Mouse (Mus musculus) liver (tissue): ENCODE data around the gene Cd300lf.

Experiments used
- DNase-seq: peaks from one replicate; pipeline ENCODE4 v3.0.0-alpha.2; 2020; ENCODE audit warnings: mixed read lengths

Gene Cd300lf

DNA sequence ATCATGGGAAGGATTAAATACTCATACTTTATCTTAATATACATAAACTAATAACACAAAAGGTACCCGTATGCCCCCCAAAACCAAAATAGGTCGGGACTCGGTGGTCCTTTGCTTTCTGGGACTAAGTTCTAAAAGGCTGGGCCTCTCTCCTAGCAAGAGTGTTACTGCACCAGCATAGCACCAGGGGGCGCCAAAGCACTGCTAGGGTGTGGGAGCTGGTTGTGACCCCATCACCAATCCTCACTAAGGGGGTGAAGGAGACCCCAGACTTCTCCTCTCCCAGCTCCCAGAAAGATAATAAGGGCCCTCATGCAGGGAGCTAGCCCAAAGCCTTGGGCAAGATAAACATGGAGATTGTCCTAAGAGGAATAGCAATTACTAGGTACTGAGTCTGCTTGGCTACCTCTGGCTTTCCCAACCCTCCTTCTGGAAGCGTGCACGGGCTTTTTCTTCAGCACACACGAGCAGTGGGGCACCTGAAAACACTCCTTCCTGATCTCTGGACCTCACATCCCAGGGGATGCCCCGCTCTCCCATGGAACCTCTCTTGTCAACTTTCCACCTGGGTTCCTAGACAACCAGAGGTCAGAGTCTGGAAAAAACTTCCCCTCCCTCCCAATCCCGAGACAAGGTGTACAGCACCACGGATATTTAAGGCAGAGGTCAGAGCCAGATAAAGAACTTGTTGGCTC lies 27.2 kb upstream of the Cd300lf start:
- peak; percentile 87 for DNase-seq

DNA sequence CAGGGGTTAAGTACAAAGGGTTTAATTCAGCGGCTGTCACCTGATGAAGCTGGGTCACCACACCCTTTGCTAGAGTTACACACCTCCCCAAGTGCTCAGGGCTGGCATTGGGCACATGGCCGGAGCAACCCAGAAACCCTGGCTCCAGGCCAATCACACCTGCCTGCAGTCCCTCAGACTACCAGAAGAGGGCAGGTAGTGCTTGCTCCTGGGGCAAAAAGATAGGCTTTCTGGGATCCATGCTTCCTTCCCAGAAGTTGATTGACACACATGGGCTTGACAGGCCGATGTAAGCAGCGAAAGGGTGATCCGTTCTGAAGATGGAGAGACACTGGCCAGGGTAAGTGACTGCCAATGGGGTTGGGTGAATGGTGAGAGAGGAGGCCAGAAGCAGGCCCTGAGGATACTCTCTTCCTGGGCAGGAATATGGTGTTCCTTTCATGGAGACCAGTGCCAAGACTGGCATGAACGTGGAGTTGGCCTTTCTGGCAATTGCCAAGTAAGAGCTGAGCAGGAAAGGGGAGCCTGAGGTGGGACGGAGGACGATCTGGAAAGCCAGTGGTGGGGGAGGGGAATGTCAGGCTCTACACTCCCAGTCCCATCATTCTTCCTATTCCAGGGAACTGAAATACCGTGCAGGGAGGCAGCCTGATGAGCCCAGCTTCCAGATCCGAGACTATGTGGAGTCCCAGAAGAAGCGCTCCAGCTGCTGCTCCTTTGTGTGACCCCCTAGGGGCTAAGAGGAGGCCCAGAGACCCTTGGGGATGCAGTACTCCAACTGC lies 26.4 kb upstream of the Cd300lf start:
- peak; percentile 65 for DNase-seq

DNA sequence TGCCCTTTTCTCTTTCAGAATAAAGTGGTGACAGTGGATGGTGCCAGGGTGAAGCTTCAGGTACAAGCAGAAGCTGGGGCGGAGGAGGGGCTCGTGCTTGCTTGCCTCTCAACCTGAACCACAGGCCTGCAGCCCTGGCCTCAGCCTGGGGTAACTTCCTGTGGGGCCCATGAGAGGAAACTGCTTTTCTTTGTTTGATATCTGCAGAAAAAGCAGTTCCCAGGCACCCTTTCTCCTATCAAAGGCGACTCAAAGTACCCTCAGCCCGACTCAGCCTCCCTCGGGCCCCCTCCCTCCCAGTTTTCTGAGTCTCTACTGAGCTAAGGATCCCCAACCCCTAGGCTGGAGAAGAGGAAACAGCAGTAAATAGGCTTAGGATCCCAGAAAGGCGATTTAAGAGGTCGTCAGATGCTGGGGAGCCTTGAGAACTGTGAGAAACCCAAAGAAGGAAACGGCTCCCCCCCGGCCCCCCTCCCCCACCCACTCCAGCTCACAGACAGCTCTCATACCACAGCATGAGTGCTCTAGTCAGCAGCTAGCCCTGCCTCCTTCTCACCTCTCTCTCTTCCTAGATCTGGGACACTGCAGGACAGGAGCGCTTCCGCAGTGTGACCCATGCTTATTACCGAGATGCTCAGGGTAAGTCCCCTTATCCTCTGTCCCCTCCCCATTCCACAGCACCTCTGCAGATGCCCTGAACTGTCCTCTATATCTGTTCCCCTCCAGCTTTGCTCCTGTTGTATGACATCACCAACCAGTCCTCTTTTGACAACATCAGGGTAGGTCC lies 24.3 kb upstream of the Cd300lf start:
- DNase-seq = peak; percentile 52

- no peak for DNase-seq
Observed at GRCm38 (mm10) chr11:115155053-115155634, 21.4 kb upstream of the Cd300lf start.

DNA sequence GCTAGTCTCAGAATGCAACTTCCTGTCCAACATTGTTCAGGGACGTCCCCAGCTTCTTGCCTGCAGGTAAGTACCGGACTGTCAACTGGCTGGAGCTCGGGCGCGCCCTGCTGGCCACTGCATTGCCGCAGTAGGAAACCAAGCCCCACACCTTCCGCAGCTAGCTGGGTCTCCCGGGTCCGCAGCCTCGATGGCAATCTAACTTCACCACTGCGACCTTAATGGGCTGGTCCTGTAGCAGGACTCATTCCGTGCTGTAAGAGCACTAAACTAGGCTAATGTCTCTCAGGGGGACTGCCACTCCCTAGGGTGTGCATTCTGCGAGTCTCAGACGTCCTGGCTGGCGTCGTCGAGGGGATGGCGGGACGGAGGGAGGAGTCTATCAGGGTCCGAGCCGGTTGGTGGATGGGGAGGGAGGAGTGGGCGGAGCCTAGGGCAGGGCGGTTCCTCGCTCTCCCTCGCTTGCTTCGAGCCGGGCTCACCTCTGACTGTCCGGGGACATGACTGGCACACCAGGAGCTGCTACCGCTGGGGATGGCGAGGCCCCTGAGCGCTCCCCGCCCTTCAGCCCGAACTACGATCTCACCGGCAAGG lies 20.0 kb upstream of the Cd300lf start:
- peak; percentile 86 for DNase-seq

DNA sequence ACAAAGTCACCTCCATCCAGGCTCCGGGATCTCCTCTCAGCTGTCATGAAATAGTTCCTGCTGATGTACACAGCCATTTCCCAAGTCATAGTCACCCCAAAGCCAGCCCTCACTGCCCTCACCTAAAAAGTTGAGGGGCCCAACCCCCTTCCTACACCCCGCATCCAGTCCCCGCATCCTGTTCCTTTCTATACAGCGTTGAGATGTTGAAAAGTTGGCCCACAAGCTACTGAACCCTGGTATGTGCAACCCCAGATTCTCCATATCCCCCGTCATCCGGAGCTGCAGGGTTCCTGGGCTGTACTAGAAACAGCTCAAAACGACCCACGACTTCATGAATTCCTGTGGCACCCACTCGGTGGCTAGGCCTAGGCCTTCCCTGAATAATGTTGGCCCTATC lies 19.3 kb upstream of the Cd300lf start:
- DNase-seq = no peak

DNA sequence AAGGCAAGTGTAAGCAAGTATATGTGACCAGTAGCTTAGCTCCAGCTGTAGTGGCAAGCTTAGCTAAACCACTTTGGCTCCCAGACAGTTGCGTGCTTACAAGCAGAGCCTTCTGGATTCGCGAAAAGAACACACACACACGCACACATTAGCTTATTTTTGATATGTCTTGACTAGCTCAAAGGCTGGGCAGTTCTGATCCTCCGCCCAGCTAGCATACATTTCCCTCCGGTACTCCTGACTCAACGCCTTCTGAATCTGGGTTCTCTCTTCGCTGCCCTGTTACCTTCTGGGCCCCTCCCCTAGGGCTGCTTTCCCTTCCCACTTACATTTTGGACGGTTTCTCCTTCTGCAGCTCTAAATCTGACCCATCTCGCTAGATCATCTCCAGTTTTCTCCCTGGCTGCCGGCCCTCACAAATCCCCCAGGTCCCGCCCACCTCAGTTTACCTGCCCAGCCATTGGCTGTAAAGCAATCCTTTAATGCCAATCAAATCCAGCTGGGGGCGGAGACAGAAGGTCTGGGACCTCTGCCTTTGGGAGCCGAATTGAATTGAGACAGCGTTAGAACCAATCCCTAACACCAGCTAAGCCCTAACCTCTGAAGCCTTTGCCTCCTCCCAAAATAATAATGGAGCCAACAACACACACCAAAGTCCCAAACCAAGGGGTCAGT lies 18.1 kb upstream of the Cd300lf start:
- peak; percentile 72 for DNase-seq

DNA sequence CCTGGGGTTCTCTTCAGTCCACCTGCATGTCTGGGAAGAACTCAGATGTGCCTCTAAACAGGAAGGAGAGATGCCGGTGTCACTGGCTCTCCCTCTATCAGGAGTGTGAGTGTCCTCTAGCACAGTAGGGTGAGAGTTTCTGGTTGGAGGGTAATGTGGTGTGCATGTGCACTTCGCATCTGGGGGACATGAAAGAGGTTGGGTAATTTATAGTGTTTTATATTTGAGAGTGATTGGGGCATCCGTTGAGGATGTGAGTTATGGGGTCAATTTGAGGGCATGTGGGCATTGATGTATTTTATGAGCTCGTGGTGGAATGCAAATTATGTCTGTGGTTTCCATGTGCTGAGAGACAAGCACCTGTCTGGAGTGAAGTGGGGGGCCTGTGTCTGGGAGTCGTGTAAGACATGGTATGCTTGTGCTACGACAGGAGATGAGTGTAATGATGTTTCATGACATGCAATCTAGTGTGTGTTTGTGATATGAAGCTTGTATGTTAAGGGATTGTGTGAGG lies 17.0 kb upstream of the Cd300lf start:
- no peak for DNase-seq

DNA sequence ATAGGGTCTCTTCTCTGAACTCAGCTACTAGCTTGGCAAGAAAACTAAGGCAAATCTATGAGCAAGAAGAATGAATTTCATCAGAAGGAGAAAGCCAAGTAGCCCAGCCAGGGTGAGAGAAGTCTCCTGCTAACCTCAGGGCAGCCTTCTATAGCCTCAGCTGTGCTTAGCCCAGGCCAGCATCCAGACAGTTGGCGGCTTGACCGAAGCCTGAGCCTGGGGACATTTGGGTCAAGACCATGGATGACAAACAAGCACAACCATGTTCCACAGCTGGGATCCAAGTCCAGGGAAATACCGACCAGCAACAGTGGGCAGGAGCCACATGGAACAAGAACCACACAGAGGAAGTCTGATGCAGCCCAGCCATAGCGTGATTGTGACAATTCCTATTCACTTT lies 14.0 kb upstream of the Cd300lf start:
- no peak for DNase-seq

GRCm38 (mm10) chr11:115141970-115142369 lies 8.2 kb upstream of the Cd300lf start:
- no peak for DNase-seq

DNA sequence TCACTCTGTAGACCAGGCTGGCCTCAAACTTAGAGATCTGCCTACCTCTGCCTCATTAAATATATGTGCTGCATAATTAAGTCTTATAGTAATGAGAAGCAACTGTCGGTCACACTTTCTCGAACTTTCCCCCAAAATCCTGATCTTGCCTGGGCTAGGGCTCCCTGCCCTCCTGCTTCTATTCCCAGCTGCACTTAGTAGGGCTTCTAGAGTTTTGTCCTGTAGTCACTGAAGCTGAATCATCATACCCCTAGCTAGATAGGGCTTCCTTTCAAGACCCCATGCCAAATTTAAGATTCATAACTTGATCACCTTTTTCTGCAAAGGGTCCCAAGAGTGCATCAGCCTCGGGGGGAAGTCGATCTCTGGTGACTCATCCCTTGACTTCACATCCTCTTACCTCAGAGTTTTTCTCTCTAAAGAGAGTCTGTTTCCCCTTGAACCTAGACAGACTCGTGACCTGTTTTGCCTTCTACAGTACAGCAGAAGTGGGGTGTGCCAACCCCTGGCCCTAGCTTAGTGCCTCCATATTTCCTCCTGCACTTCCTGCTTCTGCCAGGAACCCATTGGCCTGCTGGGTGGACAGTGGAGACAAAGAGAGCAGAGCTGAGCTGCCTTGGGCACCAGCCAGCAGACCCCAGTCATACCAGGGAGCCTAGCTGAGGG lies 4.9 kb upstream of the Cd300lf start:
- no peak for DNase-seq

DNA sequence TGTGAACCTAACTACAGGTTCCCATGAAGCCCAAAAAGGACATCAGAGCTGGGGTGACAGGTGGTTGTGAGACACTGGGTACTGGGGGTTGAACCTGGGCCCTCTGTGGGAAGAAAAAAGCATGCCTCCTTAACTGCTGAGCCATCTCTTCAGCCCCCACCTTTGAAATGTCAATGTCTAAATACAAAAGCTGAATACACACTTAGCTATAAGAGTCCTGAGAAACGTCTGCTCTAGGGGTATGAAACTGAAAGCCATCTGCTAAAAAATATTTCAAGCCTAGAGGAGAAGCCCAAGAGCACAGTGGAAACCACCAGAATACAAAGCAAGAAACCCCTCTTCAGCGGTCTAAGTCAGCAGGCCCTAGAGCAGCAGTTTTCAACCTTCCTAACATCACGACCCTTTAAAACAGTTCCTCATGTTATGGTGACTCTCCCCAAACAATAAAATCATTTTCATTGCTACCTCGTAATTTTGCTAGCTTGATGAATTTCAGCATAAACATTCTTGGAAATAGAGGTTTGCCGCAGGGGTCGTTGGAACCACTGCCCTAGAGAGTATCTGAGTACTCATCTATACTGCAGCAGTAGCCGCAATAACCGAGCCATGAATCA lies 1.9 kb downstream of the Cd300lf start:
- no peak for DNase-seq

DNA sequence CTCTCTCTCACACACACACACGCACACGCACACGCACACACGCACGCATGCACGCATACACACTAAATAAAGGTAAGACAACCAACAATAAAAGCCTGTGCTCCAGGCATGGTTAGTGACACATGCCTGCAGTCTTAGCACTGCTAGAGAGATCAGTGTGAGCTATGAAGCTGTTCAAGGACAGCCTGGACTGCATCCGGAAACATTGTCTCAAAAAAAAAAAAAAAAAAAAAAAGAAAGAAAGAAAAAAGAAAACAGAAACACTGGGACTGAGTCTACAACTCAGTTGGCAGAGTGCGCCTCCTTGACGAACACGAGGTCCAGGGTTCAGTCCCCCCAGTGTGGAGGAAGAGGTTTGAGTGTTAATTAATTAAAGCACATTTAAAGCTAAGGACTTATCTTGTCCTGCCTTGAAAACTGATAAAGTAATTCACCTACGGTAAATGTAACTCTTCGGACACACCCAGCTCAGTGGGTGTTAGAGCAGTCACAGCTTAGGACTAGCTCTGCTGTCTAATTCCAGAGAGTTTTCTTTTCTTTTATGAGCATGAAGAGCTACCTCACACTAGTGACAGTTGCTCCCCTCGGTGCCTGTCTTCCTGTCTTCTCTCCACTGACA lies 4.2 kb downstream of the Cd300lf start:
- no peak for DNase-seq

- no peak for DNase-seq
Observed at GRCm38 (mm10) chr11:115128483-115128882, 5.3 kb downstream of the Cd300lf start.

DNA sequence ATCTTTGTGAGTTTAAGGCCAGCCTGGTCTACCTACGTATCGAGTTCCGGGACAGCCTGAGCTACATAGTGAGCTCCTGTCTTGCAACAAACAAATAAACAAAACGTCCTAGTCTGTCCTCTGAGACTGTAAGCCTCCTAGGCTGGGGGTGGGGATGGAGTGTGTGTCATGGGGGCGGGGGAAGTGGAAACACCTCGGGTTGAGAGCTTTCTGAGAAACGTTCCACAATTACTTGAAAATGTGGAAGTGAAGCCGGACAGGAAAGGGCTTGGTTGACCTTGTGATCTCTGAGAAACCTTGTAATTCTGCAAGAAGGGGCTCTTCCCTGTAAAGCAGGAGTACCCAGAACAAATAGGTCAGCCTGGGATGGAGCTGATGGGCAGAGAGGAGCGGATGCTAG lies 14.4 kb downstream of the Cd300lf start:
- DNase-seq = peak; percentile 9

DNA sequence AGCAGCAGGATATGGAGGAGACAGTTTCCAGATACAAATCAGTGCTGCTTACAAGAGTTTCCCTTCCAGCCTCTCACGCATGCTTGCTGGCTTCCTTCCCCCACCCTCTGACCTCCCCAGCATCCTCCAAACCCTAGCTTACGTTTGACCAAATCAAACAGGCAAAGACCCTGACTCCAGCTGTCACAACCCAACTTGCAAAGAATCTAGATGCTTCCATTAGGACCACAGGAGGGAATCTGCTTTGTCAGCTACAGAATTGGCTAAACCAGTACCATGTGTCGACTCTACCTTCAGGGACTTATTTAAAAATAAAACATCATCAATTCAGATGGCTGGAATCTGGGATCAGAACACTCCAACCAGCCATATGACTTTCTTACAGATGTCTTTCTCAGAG lies 21.6 kb downstream of the Cd300lf start:
- DNase-seq = no peak

DNA sequence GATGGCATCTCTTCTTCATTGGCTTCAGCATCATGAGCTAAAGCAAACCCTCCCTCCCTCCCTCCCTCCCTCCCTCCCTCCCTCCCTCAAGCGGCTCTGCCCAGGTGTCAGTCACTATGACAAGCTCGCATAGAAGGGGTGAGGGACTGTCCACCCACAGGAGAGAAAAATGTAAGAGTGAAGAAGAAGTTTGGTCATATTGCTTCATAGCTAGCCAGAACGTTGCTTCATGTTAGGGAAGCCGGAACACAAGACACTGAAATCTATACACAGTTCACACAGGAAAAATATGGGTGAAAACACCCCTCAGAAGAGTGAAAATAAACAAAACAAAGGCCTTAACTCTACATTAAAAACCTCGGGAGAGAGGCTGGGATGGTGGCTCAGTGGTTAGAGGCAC lies 23.5 kb downstream of the Cd300lf start:
- DNase-seq = no peak

DNA sequence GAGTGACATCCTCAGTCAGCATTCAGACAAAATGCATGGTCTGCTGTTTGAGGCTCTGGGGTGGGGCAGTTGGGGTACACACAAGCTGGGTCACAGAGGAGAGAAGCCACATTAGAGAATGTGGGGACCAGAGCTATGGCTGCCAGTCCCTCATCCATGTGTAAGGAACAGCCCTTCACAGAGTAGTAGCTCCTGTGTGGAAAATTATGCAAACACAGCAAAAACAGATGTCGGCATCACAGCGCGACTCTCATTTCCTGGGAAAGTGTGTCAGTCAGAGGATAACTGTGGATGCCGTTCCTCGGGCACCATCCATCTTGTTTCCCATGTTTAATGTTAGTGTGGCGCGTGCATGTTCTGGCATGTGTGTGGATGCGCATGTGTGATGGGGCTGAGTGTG lies 25.6 kb downstream of the Cd300lf start:
- DNase-seq = no peak

- DNase-seq = no peak
Observed at GRCm38 (mm10) chr11:115107403-115107916, 26.3 kb downstream of the Cd300lf start.

GRCm38 (mm10) chr11:115106638-115107037 lies 27.2 kb downstream of the Cd300lf start:
- DNase-seq = no peak
